Mouse (Mus musculus) kidney, postnatal 14 days (tissue): ENCODE measurements around the gene Rpl36-ps4.
"Not testable (repeated sequence)": the region's sequence is repeated elsewhere in the genome, so short reads cannot be mapped to it uniquely, and the experiment has no call there.

ENCODE experiments used
- DNase-seq: peaks from one replicate; pipeline ENCODE4 v3.0.0; 2022; ENCODE audit warnings: mixed read lengths

Rpl36-ps4 gene

DNA sequence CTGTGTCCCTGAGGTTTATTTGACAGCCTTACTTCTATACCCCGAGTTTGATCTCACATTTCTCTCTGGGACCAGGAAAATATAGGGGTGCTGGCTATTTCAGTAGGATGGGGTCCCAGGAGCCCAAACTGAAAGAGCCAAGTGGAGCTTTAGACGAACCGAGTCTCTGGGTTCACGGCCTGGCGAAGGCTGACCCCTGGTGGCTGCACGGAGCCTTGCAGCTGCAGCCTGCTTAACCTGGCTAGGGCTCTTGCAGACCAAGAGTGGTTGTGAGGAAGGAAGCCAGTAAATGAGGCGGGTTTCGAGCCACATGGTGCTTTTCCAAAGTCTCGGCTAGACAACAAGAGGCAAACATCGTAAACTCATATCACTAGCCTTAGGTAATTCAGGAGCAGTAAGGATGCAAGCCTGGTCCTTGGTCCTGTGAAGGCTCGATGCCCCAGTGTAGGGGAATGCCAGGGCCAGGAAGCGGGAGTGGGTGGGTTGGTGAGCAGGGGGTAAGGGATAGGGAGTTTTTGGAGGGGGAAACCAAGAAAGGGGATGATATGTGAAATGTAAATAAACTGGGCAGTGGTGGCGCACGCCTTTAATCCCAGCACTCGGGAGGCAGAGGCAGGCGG lies 28.3 kb downstream of the Rpl36-ps4 start:
- peak; percentile 84 for DNase-seq

GRCm38 (mm10) chr17:87954618-87955124 lies 33.9 kb downstream of the Rpl36-ps4 start:
- DNase-seq = not testable (repeated sequence)

DNA sequence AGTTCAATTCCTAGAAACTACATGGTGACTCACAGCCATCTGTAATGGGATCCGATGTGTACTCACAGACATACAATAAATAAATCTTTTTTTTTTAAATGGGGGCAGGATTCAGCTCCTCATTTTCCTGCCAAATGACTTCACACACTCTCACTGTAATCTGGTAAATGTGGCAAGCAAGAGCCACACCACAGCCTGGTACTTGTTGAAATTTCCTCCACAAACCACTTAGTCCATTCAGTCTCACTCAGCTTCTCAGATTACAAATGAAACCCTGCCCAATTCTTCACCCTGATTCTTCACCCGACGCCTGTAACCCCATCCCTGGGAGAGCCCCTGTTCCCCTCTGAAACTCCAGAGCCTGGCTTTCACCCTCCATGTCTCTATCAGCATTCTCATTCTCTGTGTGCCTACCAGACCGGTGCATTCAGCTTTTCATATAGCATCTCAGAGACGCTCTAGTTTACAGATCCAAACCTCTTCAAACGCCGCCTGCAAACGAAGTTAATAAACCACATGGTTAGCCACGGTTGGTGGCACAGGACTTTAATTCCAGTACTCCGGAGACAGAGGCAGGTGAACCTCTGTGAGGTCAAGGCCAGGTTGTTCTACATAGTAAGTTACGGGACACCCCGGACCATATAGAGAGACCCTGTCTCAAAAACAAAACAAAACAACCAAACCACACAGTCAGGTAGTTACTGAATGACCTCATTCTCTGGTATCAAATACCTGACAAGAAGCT lies 36.5 kb downstream of the Rpl36-ps4 start:
- peak; percentile 67 for DNase-seq

- no peak for DNase-seq
Measured at GRCm38 (mm10) chr17:87958283-87958682, 37.5 kb downstream of the Rpl36-ps4 start.

GRCm38 (mm10) chr17:87959406-87959805 lies 38.6 kb downstream of the Rpl36-ps4 start:
- DNase-seq = not testable (repeated sequence)

GRCm38 (mm10) chr17:87959931-87960330 lies 39.2 kb downstream of the Rpl36-ps4 start:
- not testable (repeated sequence) for DNase-seq

- DNase-seq = no peak
Measured at GRCm38 (mm10) chr17:87963081-87964075, 42.6 kb downstream of the Rpl36-ps4 start.

- not testable (repeated sequence) for DNase-seq
Measured at GRCm38 (mm10) chr17:87968483-87968926, 47.7 kb downstream of the Rpl36-ps4 start.
